Comparison of ENCODE assay signal across 18 mouse cellular contexts in genomic region chr3:135740711-135741110, GRCm38 (mm10).
"Had no signal": no experiment of that assay in that cellular context is flagged by ENCODE, and none has a peak within 500 bp of the region (broad histone marks: within the 10 kb centered on the region; RNA-seq: fewer than 3 reads in every experiment).

No protein-coding gene starts in this region.

- H3K4me1 ChIP-seq: midbrain, embryonic 10.5 days; midbrain, embryonic 12.5 days; neural tube, embryonic 13.5 days; neural tube, embryonic 15.5 days had no signal

- H3K9ac ChIP-seq: lung, embryonic 14.5 days; midbrain, embryonic 12.5 days; neural tube, embryonic 13.5 days; neural tube, embryonic 15.5 days had no signal

- H3K36me3 ChIP-seq: midbrain, embryonic 10.5 days; midbrain, embryonic 12.5 days; neural tube, embryonic 13.5 days; neural tube, embryonic 15.5 days had no signal

- H3K27ac ChIP-seq: midbrain, embryonic 10.5 days; midbrain, embryonic 12.5 days; neural tube, embryonic 13.5 days; neural tube, embryonic 15.5 days had no signal

- H3K4me2 ChIP-seq: lung, embryonic 14.5 days; midbrain, embryonic 12.5 days; neural tube, embryonic 13.5 days; neural tube, embryonic 15.5 days had no signal

- ATAC-seq: midbrain, embryonic 16.5 days had no signal

- DNase-seq: lung, embryonic 14.5 days; lung, postnatal 10 days; lung, postnatal 4 days; midbrain, embryonic 14.5 days; retina, postnatal 1 day; right cerebral cortex, adult 18-20 months; right cerebral cortex, postnatal 25 days; right cerebral cortex, postnatal 4 days; spleen, adult 18-20 months; thymus, adult 18-20 months; thymus, postnatal 14 days; thymus, postnatal 36 days had no signal

- H3K27me3 ChIP-seq: midbrain, embryonic 12.5 days; neural tube, embryonic 13.5 days; neural tube, embryonic 15.5 days had no signal

- H3K4me3 ChIP-seq: midbrain, embryonic 10.5 days; midbrain, embryonic 12.5 days; myocyte; neural tube, embryonic 13.5 days; neural tube, embryonic 15.5 days had no signal

- H3K9me3 ChIP-seq: midbrain, embryonic 10.5 days; midbrain, embryonic 12.5 days; neural tube, embryonic 13.5 days; neural tube, embryonic 15.5 days had no signal
